Mouse (Mus musculus) lung, postnatal 36 days (tissue): ENCODE results near the gene Sit1.
A peak's percentile ranks its signal among the peaks of the same experiment; 100 is the strongest.

Experiments
- DNase-seq: peaks from one replicate; pipeline ENCODE4 v3.0.0; 2022; ENCODE audit warnings: mixed read lengths

Sit1 gene

GRCm38 (mm10) chr4:43483535-43484091 lies at the start of gene Sit1:
Gene Sit1, minus strand, starts transcription at chr4:43483734.
- no peak for DNase-seq

- DNase-seq: no peak
Measured at GRCm38 (mm10) chr4:43533270-43533669, 49.7 kb upstream of the Sit1 start.

GRCm38 (mm10) chr4:43530581-43530980 lies 47.0 kb upstream of the Sit1 start:
- DNase-seq: peak; percentile 89

GRCm38 (mm10) chr4:43530081-43530501 lies 46.6 kb upstream of the Sit1 start:
- DNase-seq: no peak

- DNase-seq: peak; percentile 38
Measured at GRCm38 (mm10) chr4:43528487-43528886, 45.0 kb upstream of the Sit1 start.

GRCm38 (mm10) chr4:43527880-43528279 lies 44.3 kb upstream of the Sit1 start:
- DNase-seq: no peak

GRCm38 (mm10) chr4:43519956-43520355 lies 36.4 kb upstream of the Sit1 start:
- DNase-seq: peak; percentile 94

- DNase-seq: no peak
Measured at GRCm38 (mm10) chr4:43519551-43519950, 36.0 kb upstream of the Sit1 start.

- DNase-seq: no peak
Measured at GRCm38 (mm10) chr4:43515764-43516708, 32.5 kb upstream of the Sit1 start.

- no peak for DNase-seq
Measured at GRCm38 (mm10) chr4:43513791-43514190, 30.3 kb upstream of the Sit1 start.

GRCm38 (mm10) chr4:43513300-43513699 lies 29.8 kb upstream of the Sit1 start:
- DNase-seq: no peak

GRCm38 (mm10) chr4:43512653-43513052 lies 29.1 kb upstream of the Sit1 start:
- DNase-seq: no peak

- no peak for DNase-seq
Measured at GRCm38 (mm10) chr4:43511675-43512454, 28.3 kb upstream of the Sit1 start.

- no peak for DNase-seq
Measured at GRCm38 (mm10) chr4:43509109-43509508, 25.6 kb upstream of the Sit1 start.

GRCm38 (mm10) chr4:43508666-43508997 lies 25.1 kb upstream of the Sit1 start:
- DNase-seq: peak; percentile 87

- peak; percentile 44 for DNase-seq
Measured at GRCm38 (mm10) chr4:43507938-43508665, 24.6 kb upstream of the Sit1 start.

GRCm38 (mm10) chr4:43506536-43507185 lies 23.1 kb upstream of the Sit1 start, which contains the start of gene Car9:
Gene Car9, plus strand, starts transcription at chr4:43506966.
- no peak for DNase-seq

- DNase-seq: no peak
Measured at GRCm38 (mm10) chr4:43506074-43506473, 22.5 kb upstream of the Sit1 start.

GRCm38 (mm10) chr4:43504269-43504668 lies 20.7 kb upstream of the Sit1 start:
- no peak for DNase-seq

- DNase-seq: no peak
Measured at GRCm38 (mm10) chr4:43503506-43503905, 20.0 kb upstream of the Sit1 start.

- no peak for DNase-seq
Measured at GRCm38 (mm10) chr4:43503041-43503440, 19.5 kb upstream of the Sit1 start.
